Mouse (Mus musculus) hindbrain, embryonic 15.5 days (tissue): ENCODE results near the gene Gstz1. TPM values are rescaled to one million over a fixed set of nuclear protein-coding genes. Genes with fewer than 3 reads are reported as not detected.

Experiments
- ATAC-seq: fragments of 200-750 bp; cut with Nextera tagmentation; 2 replicates; pipeline ENCODE4 v1.8.0; 2017; ENCODE audit warnings: low read depth, moderate number of reproducible peaks, moderate TSS enrichment; ENCODE audit not compliant: low FRiP score
- H3K27ac ChIP-seq: fragments of 300-500 bp; sonication (generic); replicated peaks from 2 replicates; pipeline ENCODE4 v1.5.1; 2015; ENCODE audit warnings: mild to moderate bottlenecking, inconsistent platforms
- H3K27me3 ChIP-seq: fragments of 300-500 bp; sonication (generic); 2 replicates; pipeline ENCODE4 v1.6.1; 2015; ENCODE audit warnings: control low read depth, inconsistent platforms
- H3K36me3 ChIP-seq: fragments of 300-500 bp; sonication (generic); 2 replicates; pipeline ENCODE4 v1.6.1; 2015; ENCODE audit warnings: control low read depth, inconsistent platforms
- H3K4me1 ChIP-seq: fragments of 300-500 bp; sonication (generic); replicated peaks from 2 replicates; pipeline ENCODE4 v1.6.1; 2015; ENCODE audit warnings: control low read depth, inconsistent platforms
- H3K4me2 ChIP-seq: fragments of 300-500 bp; sonication (generic); 2 replicates; pipeline ENCODE4 v1.6.1; 2015; ENCODE audit warnings: moderate library complexity, mild to moderate bottlenecking, inconsistent platforms
- H3K4me3 ChIP-seq: fragments of 300-500 bp; sonication (generic); 2 replicates; pipeline ENCODE4 v1.5.1; 2015; ENCODE audit warnings: mild to moderate bottlenecking, inconsistent platforms
- H3K9ac ChIP-seq: fragments of 300-500 bp; sonication (generic); 2 replicates; pipeline ENCODE4 v1.6.1; 2015; ENCODE audit warnings: inconsistent platforms
- H3K9me3 ChIP-seq: fragments of 300-500 bp; sonication (generic); 2 replicates; pipeline ENCODE4 v1.6.1; 2016; ENCODE audit warnings: control low read depth, inconsistent platforms
- WGBS: fragments of 180-500 bp; shearing (Covaris S2); methylation state at CpG from one replicate; pipeline ENCODE4 v1.1.7; 2015; 5-methylcytosine and 5-hydroxymethylcytosine counted together
- polyA plus RNA-seq: library from polyadenylated mRNA; unstranded; fragments of >200 nt; fragmentation: Nextera tagmentation; extraction: Ambion mirVana; gene quantifications from 2 replicates; pipeline ENCODE4 v1.2.1, GENCODE M21; 2015

Gene Gstz1
- polyA plus RNA-seq = 29.3 and 30.0 TPM in 2 replicates

- no peaks in the 10 kb centered on the region for H3K9me3 ChIP-seq
- peak within 1 kb of the TSS; percentile 80 for H3K4me3 ChIP-seq
- peak within 1 kb of the TSS; percentile 99 for H3K27ac ChIP-seq
- WGBS = under 1% methylated on average over 27 of the region's 27 CpGs
- ATAC-seq = peak; percentile 88
- H3K36me3 ChIP-seq = no peaks in the 10 kb centered on the region
- H3K9ac ChIP-seq = peak within 1 kb of the TSS; percentile 82
- peak within 1 kb of the TSS; percentile 71 for H3K4me2 ChIP-seq
- peaks cover 21% of the 10 kb centered on the region for H3K4me1 ChIP-seq
- H3K27me3 ChIP-seq = no peaks in the 10 kb centered on the region
Observed at GRCm38 (mm10) chr12:87146966-87147365, at the start of gene Gstz1. Gene Gstz1, plus strand, starts transcription at chr12:87147165.

DNA sequence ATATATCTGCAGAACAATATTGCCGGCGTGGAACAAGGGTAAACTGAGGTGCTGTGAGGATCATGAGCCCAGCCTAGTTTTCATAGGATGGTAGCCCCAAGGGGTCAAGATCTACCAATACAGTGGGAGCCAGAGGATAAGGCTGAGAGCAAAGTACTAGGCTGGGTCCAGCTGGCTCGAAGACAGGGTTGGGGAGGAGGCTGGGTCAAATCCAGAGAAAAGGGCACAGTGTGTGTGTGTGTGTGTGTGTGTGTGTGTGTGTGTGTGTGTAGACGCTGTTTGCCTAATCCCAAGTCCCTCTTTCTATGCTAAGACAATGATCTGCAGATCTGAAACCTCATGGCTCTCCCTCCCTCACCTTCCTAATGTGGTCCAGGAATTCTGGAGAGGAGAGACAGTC lies 46.6 kb upstream of the Gstz1 start:
- H3K27ac ChIP-seq = no peak overlapping the region
- no peaks in the 10 kb centered on the region for H3K9me3 ChIP-seq
- no peak for ATAC-seq
- 92% methylated on average over 4 of the region's 4 CpGs for WGBS
- H3K4me3 ChIP-seq = no peak overlapping the region
- H3K4me2 ChIP-seq = no peak overlapping the region
- no peaks in the 10 kb centered on the region for H3K36me3 ChIP-seq
- H3K9ac ChIP-seq = no peak overlapping the region
- H3K27me3 ChIP-seq = peaks cover 20% of the 10 kb centered on the region
- peaks cover 10% of the 10 kb centered on the region for H3K4me1 ChIP-seq

DNA sequence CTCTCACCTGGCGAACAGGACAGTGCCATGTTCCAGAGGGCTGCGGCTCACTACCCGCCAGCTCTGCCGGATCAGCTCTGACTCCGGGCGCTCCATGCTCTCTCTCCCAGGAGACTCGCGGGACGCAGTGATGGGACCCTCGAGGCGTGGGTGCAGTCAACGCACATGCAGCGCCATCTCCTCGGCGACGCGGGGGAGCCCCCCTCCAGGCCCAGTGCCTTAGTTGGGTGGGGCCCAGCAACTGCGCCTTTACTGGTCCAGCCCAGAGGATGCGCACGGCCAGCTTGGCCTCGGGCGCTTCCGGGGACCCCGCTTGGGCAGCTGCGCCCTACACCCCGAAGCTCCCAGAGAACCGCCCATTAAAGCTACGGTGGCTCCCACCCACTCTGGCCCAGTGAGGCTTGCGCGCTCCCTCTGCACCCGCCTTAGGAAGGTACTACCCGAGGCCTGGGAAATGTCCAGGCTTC lies 44.8 kb upstream of the Gstz1 start, which contains the start of gene Ngb:
Gene Ngb, minus strand, starts transcription at position 375 of the 467 bp plus-strand sequence.
- 5% methylated on average over 32 of the region's 32 CpGs for WGBS
- ATAC-seq = peak; percentile 70
- no peaks in the 10 kb centered on the region for H3K36me3 ChIP-seq
- peak within 1 kb of the TSS; percentile 41 for H3K4me3 ChIP-seq
- peaks cover 10% of the 10 kb centered on the region for H3K4me1 ChIP-seq
- no peaks in the 10 kb centered on the region for H3K9me3 ChIP-seq
- peaks cover 20% of the 10 kb centered on the region for H3K27me3 ChIP-seq
- H3K4me2 ChIP-seq = peak within 1 kb of the TSS; percentile 85
- H3K27ac ChIP-seq = no peak within 1 kb of the TSS
- H3K9ac ChIP-seq = peak within 1 kb of the TSS; percentile 38

GRCm38 (mm10) chr12:87103471-87103870 lies 43.5 kb upstream of the Gstz1 start:
- no peak overlapping the region for H3K27ac ChIP-seq
- H3K4me2 ChIP-seq = no peak overlapping the region
- H3K36me3 ChIP-seq = peaks cover 3% of the 10 kb centered on the region; the same call in 1 of the 2 replicates
- ATAC-seq = no peak
- H3K9ac ChIP-seq = no peak overlapping the region
- peaks cover 20% of the 10 kb centered on the region for H3K27me3 ChIP-seq
- WGBS = 92% methylated on average over 4 of the region's 4 CpGs
- H3K4me3 ChIP-seq = no peak overlapping the region
- H3K9me3 ChIP-seq = no peaks in the 10 kb centered on the region
- peaks cover 10% of the 10 kb centered on the region for H3K4me1 ChIP-seq

- no peak overlapping the region for H3K27ac ChIP-seq
- H3K9ac ChIP-seq = no peak overlapping the region
- WGBS = 94% methylated on average over 4 of the region's 4 CpGs
- H3K4me1 ChIP-seq = peaks cover 10% of the 10 kb centered on the region
- no peak overlapping the region for H3K4me2 ChIP-seq
- peaks cover 20% of the 10 kb centered on the region for H3K27me3 ChIP-seq
- no peaks in the 10 kb centered on the region for H3K9me3 ChIP-seq
- ATAC-seq = no peak
- H3K4me3 ChIP-seq = no peak overlapping the region
- peaks cover 4% of the 10 kb centered on the region; the same call in 1 of the 2 replicates for H3K36me3 ChIP-seq
Observed at GRCm38 (mm10) chr12:87104796-87105195, 42.2 kb upstream of the Gstz1 start.

GRCm38 (mm10) chr12:87107357-87107977 lies 39.5 kb upstream of the Gstz1 start:
- Histone ChIP-seq H3K27ac (no peak overlapping the region), H3K4me3 (no peak overlapping the region), H3K36me3 (peaks cover 13% of the 10 kb centered on the region; the same call in 1 of the 2 replicates), H3K9ac (no peak overlapping the region), H3K27me3 (0 out of 2 replicates have a peak, but pooled peaks cover 6% of the 10 kb centered on the region), H3K4me2 (no peak overlapping the region), H3K9me3 (no peaks in the 10 kb centered on the region), H3K4me1 (peaks cover under 1% of the 10 kb centered on the region; the same call in 1 of the 2 replicates)
- ATAC-seq = peak; percentile 50; the same call in 1 of the 2 replicates
- 29% methylated on average over 3 of the region's 3 CpGs for WGBS

- WGBS = 95% methylated on average over 4 of the region's 4 CpGs
Observed at GRCm38 (mm10) chr12:87121918-87122589, 24.9 kb upstream of the Gstz1 start.

GRCm38 (mm10) chr12:87127256-87127655 lies 19.7 kb upstream of the Gstz1 start:
- H3K4me3 ChIP-seq = no peak overlapping the region
- no peaks in the 10 kb centered on the region for H3K27me3 ChIP-seq
- no peak overlapping the region for H3K4me2 ChIP-seq
- no peak overlapping the region for H3K9ac ChIP-seq
- ATAC-seq = no peak
- peaks cover 29% of the 10 kb centered on the region for H3K36me3 ChIP-seq
- H3K9me3 ChIP-seq = no peaks in the 10 kb centered on the region
- no peak overlapping the region for H3K27ac ChIP-seq
- WGBS = 85% methylated on average over 4 of the region's 4 CpGs
- H3K4me1 ChIP-seq = no peaks in the 10 kb centered on the region

More at GRCm38 (mm10) chr12:87121918-87122589, 24.9 kb upstream of the Gstz1 start:
- ATAC-seq = no peak
- Histone ChIP-seq H3K4me1 (no peaks in the 10 kb centered on the region), H3K36me3 (peaks cover 43% of the 10 kb centered on the region), H3K27me3 (no peaks in the 10 kb centered on the region), H3K4me2 (no peak overlapping the region), H3K4me3 (no peak overlapping the region), H3K27ac (no peak overlapping the region), H3K9ac (no peak overlapping the region), H3K9me3 (no peaks in the 10 kb centered on the region)

- WGBS = 97% methylated on average over 4 of the region's 4 CpGs
- H3K36me3 ChIP-seq = peaks cover 29% of the 10 kb centered on the region
- ATAC-seq = no peak
Observed at GRCm38 (mm10) chr12:87130224-87130623, 16.7 kb upstream of the Gstz1 start.

DNA sequence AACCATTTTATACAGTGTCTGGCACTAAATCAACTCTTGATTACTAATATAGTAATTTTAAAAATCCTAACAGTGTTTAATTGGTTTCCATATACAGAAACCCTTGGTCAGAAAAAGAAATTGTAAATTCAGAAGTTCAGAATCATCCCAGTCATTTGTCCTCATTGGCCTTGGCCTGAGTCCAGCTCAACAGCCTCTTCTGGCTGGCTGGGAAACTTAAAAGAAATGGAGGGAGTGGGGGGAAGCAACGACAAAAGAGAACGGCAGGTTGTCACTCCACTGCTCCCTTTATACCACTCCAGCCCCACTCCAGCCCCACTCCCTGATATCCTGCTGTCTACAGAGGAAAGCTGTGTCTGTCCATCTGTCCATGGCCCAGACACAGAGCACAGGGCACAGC lies 15.8 kb upstream of the Gstz1 start:
- WGBS = 40% methylated on average over 2 of the region's 2 CpGs
- Histone ChIP-seq H3K27ac (no peak overlapping the region), H3K4me3 (no peak overlapping the region), H3K9me3 (no peaks in the 10 kb centered on the region), H3K4me1 (no peaks in the 10 kb centered on the region), H3K27me3 (no peaks in the 10 kb centered on the region), H3K36me3 (peaks cover 29% of the 10 kb centered on the region), H3K4me2 (no peak overlapping the region), H3K9ac (no peak overlapping the region)
- ATAC-seq = no peak

More at GRCm38 (mm10) chr12:87130224-87130623, 16.7 kb upstream of the Gstz1 start:
- no peak overlapping the region for H3K27ac ChIP-seq
- H3K27me3 ChIP-seq = no peaks in the 10 kb centered on the region
- no peak overlapping the region for H3K4me3 ChIP-seq
- H3K4me2 ChIP-seq = no peak overlapping the region
- no peak overlapping the region for H3K9ac ChIP-seq
- no peaks in the 10 kb centered on the region for H3K9me3 ChIP-seq
- no peaks in the 10 kb centered on the region for H3K4me1 ChIP-seq

DNA sequence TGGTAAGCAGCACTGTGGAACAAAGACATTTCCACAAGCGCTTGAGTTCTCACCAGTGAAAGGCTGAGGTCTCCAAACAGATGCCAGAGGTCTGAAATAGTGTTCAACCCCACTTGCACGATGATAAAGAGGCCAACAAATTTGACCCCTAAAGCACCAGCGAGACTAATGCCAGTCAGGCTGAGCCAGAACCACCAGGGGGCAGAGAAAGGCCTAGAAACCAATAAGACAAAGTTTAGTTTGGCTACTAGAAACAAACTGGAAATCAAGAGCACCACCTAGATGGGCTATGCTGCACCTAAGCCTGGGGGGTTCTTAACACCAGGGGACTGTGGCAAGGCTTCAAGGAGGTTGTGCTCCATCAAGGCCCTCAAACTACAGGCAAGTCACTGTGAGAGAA lies 15.3 kb upstream of the Gstz1 start:
- no peak overlapping the region for H3K4me2 ChIP-seq
- H3K9ac ChIP-seq = no peak overlapping the region
- no peak for ATAC-seq
- peaks cover 29% of the 10 kb centered on the region for H3K36me3 ChIP-seq
- H3K4me1 ChIP-seq = no peaks in the 10 kb centered on the region
- 52% methylated on average over 3 of the region's 3 CpGs for WGBS
- no peak overlapping the region for H3K27ac ChIP-seq
- no peak overlapping the region for H3K4me3 ChIP-seq
- H3K27me3 ChIP-seq = no peaks in the 10 kb centered on the region
- H3K9me3 ChIP-seq = no peaks in the 10 kb centered on the region

GRCm38 (mm10) chr12:87132210-87132609 lies 14.8 kb upstream of the Gstz1 start:
- Histone ChIP-seq H3K4me3 (no peak overlapping the region), H3K9ac (no peak overlapping the region), H3K4me2 (no peak overlapping the region), H3K36me3 (peaks cover 35% of the 10 kb centered on the region), H3K27me3 (no peaks in the 10 kb centered on the region), H3K27ac (no peak overlapping the region), H3K9me3 (no peaks in the 10 kb centered on the region), H3K4me1 (no peaks in the 10 kb centered on the region)
- ATAC-seq = no peak
- 84% methylated on average over 6 of the region's 6 CpGs for WGBS
